Mouse (Mus musculus): Measurements from ENCODE around the gene Mrtfa. TPM values are rescaled to one million over a fixed set of nuclear protein-coding genes. Genes with fewer than 3 reads are reported as not detected.

The Mrtfa gene
- total RNA-seq, 2 experiments from 2014 or later, result 8.2 to 9.1 TPM

- intact Hi-C loops (cut with DNase I), result loop anchor here (5.0 kb wide), 1 partner anchor 120 kb away; no protein-coding TSS in a partner anchor
- DNase-seq (ENCODE audit: low spot score), result no peak
These were observed 113.0 kb downstream of the Mrtfa start for GRCm38 (mm10) chr15:81077551-81077950.

GRCm38 (mm10) chr15:81074543-81074942 is 116.0 kb downstream of the Mrtfa start:
- no peak for DNase-seq (ENCODE audit: low spot score)
- intact Hi-C loops (cut with DNase I), result no loop called here

- intact Hi-C loops (cut with DNase I), result no loop called here
- DNase-seq (ENCODE audit: low spot score), result no peak
These were observed 116.8 kb downstream of the Mrtfa start for GRCm38 (mm10) chr15:81073751-81074150.

- no peak for DNase-seq (ENCODE audit: low spot score)
- intact Hi-C loops (cut with DNase I), result no loop called here
These were observed 117.8 kb downstream of the Mrtfa start for GRCm38 (mm10) chr15:81072748-81073147.

- intact Hi-C loops (cut with DNase I), result no loop called here
- DNase-seq (ENCODE audit: low spot score), result no peak
These were observed 120.1 kb downstream of the Mrtfa start for GRCm38 (mm10) chr15:81070470-81070869.

GRCm38 (mm10) chr15:81068641-81069381 is 121.7 kb downstream of the Mrtfa start:
- intact Hi-C loops (cut with DNase I), result no loop called here
- DNase-seq (ENCODE audit: low spot score), result no peak

GRCm38 (mm10) chr15:81067761-81068160 is 122.8 kb downstream of the Mrtfa start:
- no peak for DNase-seq (ENCODE audit: low spot score)
- intact Hi-C loops (cut with DNase I), result no loop called here

- peak; percentile 47 for DNase-seq (ENCODE audit: low spot score)
- intact Hi-C loops (cut with DNase I), result no loop called here
These were observed 123.6 kb downstream of the Mrtfa start for GRCm38 (mm10) chr15:81066976-81067375.

GRCm38 (mm10) chr15:81064661-81065060 is 125.9 kb downstream of the Mrtfa start:
- DNase-seq (ENCODE audit: low spot score), result no peak
- intact Hi-C loops (cut with DNase I), result loop anchor here (1.0 kb wide), 1 partner anchor 37 kb away; no protein-coding TSS in a partner anchor

- DNase-seq (ENCODE audit: low spot score), result no peak
- intact Hi-C loops (cut with DNase I), result no loop called here
These were observed 126.4 kb downstream of the Mrtfa start for GRCm38 (mm10) chr15:81064143-81064542.

- DNase-seq (ENCODE audit: low spot score), result no peak
- intact Hi-C loops (cut with DNase I), result no loop called here
These were observed 127.9 kb downstream of the Mrtfa start for GRCm38 (mm10) chr15:81062616-81063015.

- no peak for DNase-seq (ENCODE audit: low spot score)
- intact Hi-C loops (cut with DNase I), result no loop called here
These were observed 128.4 kb downstream of the Mrtfa start for GRCm38 (mm10) chr15:81062175-81062588.

GRCm38 (mm10) chr15:81060975-81061374 is 129.6 kb downstream of the Mrtfa start:
- intact Hi-C loops (cut with DNase I), result no loop called here

GRCm38 (mm10) chr15:81057736-81058135 is 132.8 kb downstream of the Mrtfa start:
- intact Hi-C loops (cut with DNase I), result no loop called here
- no peak for DNase-seq (ENCODE audit: low spot score)

More at GRCm38 (mm10) chr15:81060975-81061374, 129.6 kb downstream of the Mrtfa start:
- DNase-seq (ENCODE audit: low spot score), result no peak

- intact Hi-C loops (cut with DNase I), result no loop called here
- no peak for DNase-seq (ENCODE audit: low spot score)
These were observed 135.1 kb downstream of the Mrtfa start for GRCm38 (mm10) chr15:81055488-81055887.

GRCm38 (mm10) chr15:81052491-81052890 is 138.1 kb downstream of the Mrtfa start:
- intact Hi-C loops (cut with DNase I), result no loop called here
- DNase-seq (ENCODE audit: low spot score), result no peak

GRCm38 (mm10) chr15:81050488-81050887 is 140.1 kb downstream of the Mrtfa start:
- intact Hi-C loops (cut with DNase I), result no loop called here
- DNase-seq (ENCODE audit: low spot score), result no peak

- intact Hi-C loops (cut with DNase I), result loop anchor here (1.0 kb wide), 1 partner anchor 22 kb away; no protein-coding TSS in a partner anchor
- DNase-seq (ENCODE audit: low spot score), result no peak
These were observed 141.0 kb downstream of the Mrtfa start for GRCm38 (mm10) chr15:81049401-81050053.

GRCm38 (mm10) chr15:81047497-81047896 is 143.1 kb downstream of the Mrtfa start:
- intact Hi-C loops (cut with DNase I), result no loop called here

GRCm38 (mm10) chr15:81046061-81046460 is 144.5 kb downstream of the Mrtfa start:
- DNase-seq (ENCODE audit: low spot score), result no peak
- intact Hi-C loops (cut with DNase I), result no loop called here

More at GRCm38 (mm10) chr15:81047497-81047896, 143.1 kb downstream of the Mrtfa start:
- no peak for DNase-seq (ENCODE audit: low spot score)

GRCm38 (mm10) chr15:81045336-81045735 is 145.2 kb downstream of the Mrtfa start:
- no peak for DNase-seq (ENCODE audit: low spot score)
- intact Hi-C loops (cut with DNase I), result no loop called here

Data from heart, postnatal 25 days (tissue).